Mouse (Mus musculus): ENCODE measurements around the gene Mctp2. TPM values are rescaled to one million over a fixed set of nuclear protein-coding genes. Genes with fewer than 3 reads are reported as not detected.

The Mctp2 gene
- polyA plus RNA-seq, 1 experiment from 2014 or later, result 0.25 TPM

DNA sequence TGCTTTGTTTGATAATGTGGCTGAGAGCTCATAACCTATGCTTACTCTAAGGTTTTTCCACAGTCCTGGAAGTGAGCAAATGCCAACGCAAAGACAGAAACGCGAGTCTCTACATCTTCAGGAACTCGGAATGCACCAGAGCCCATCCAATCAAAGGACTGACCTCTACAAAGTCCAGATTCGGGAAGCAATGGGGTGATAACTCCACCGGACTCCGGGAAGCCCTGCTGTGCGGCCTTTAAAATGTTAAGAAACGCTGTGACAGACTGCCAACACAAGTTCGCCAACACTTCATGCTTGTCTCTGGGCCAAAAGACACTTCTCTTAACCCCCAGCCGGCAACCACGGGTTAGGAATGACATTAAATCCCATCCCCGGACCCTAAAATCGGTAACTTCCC is 437 bp downstream of the Mctp2 start:
- H3K27me3 ChIP-seq, result no peaks in the 10 kb centered on the region
- H3K4me3 ChIP-seq, result peak overlapping the region; percentile 53
- no peaks in the 10 kb centered on the region for H3K9me3 ChIP-seq (replicated peaks)
- WGBS, result 2% methylated on average over 14 of the region's 14 CpGs
- H3K4me2 ChIP-seq, result peak overlapping the region; percentile 86
- no peak for ATAC-seq (replicated peaks; ENCODE audit: insufficient number of reproducible peaks, insufficient read depth, low FRiP score, low read depth)
- no peaks in the 10 kb centered on the region for H3K36me3 ChIP-seq
- H3K27ac ChIP-seq, result no peak overlapping the region
- peak overlapping the region; percentile 45 for H3K9ac ChIP-seq
- H3K4me1 ChIP-seq (replicated peaks), result peaks cover 14% of the 10 kb centered on the region

DNA sequence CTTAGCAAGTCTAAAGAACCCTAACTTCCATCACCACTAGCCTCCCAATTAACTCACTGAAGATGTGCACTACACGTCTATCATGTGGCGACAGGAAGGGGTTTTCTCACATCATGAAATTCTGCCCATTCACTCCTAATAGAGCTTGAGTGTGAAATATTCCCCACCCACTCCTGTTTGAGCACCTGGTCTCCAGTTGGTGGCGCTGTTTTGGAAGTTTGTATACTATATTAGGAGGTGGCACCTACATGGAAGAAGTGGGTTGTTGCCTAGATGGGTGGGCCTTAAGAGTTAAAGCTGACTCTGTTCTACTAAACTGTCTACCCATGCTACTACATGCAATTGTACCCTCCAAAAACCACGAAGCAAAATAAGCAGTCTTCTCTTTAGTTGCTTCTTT is 4.7 kb downstream of the Mctp2 start:
- Histone ChIP-seq H3K27me3 (no peaks in the 10 kb centered on the region), H3K9ac (no peak overlapping the region), H3K4me3 (no peak overlapping the region), H3K27ac (no peak overlapping the region), H3K36me3 (no peaks in the 10 kb centered on the region), H3K9me3 (replicated peaks) (no peaks in the 10 kb centered on the region), H3K4me2 (no peak overlapping the region), H3K4me1 (replicated peaks) (peaks cover 11% of the 10 kb centered on the region)
- WGBS, result 61% methylated on average over 4 of the region's 4 CpGs
- no peak for ATAC-seq (replicated peaks; ENCODE audit: insufficient number of reproducible peaks, insufficient read depth, low FRiP score, low read depth)

DNA sequence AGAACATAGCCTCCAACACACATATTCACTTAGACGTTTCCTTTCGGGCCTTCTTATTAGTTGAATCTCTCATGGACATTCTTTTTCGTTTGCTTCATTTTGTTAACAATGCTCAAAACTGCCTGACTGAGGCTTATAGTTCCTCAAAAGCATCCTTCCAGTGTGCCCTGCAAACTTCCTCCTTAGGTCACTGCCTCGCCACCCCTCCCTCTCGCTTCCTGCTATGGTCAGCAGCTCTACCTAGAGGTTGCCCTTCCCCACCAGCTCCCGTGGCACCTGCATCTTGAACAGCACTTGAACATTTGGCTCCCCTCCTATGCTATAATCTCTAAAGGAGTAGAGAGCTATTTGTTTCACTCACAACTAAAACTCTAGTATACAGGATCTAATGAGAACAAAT is 6.7 kb downstream of the Mctp2 start:
- no peaks in the 10 kb centered on the region for H3K9me3 ChIP-seq (replicated peaks)
- no peaks in the 10 kb centered on the region for H3K36me3 ChIP-seq
- no peak for ATAC-seq (replicated peaks; ENCODE audit: insufficient number of reproducible peaks, insufficient read depth, low FRiP score, low read depth)
- no peak overlapping the region for H3K4me2 ChIP-seq
- H3K27ac ChIP-seq, result no peak overlapping the region
- no peak overlapping the region for H3K4me3 ChIP-seq
- H3K9ac ChIP-seq, result no peak overlapping the region
- no peaks in the 10 kb centered on the region for H3K27me3 ChIP-seq
- H3K4me1 ChIP-seq (replicated peaks), result no peaks in the 10 kb centered on the region
- 68% methylated on average over 6 of the region's 6 CpGs for WGBS

DNA sequence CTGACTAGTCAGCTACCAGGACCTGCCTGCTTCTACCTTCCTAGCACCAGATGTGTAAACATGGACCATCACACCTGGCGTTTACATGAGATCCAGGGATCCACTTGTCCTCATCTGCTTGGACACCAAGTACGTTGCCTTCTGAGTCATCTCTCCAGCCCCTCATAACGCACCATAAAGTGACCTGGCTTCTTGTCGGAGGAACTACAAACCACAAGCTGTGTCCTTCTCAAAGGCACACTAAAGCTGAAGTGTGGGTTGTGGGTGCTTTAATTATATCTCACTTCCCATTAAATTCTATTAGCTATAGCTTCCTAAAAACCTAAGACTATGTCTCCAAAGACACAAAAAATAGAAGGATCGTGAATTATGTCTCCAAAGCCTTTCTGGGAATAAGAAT is 9.4 kb downstream of the Mctp2 start:
- no peak for ATAC-seq (replicated peaks; ENCODE audit: insufficient number of reproducible peaks, insufficient read depth, low FRiP score, low read depth)
- Histone ChIP-seq H3K36me3 (no peaks in the 10 kb centered on the region), H3K9ac (no peak overlapping the region), H3K4me1 (replicated peaks) (no peaks in the 10 kb centered on the region), H3K27me3 (no peaks in the 10 kb centered on the region), H3K4me2 (no peak overlapping the region), H3K27ac (no peak overlapping the region), H3K9me3 (replicated peaks) (no peaks in the 10 kb centered on the region), H3K4me3 (no peak overlapping the region)
- WGBS, result 77% methylated on average over 5 of the region's 5 CpGs

DNA sequence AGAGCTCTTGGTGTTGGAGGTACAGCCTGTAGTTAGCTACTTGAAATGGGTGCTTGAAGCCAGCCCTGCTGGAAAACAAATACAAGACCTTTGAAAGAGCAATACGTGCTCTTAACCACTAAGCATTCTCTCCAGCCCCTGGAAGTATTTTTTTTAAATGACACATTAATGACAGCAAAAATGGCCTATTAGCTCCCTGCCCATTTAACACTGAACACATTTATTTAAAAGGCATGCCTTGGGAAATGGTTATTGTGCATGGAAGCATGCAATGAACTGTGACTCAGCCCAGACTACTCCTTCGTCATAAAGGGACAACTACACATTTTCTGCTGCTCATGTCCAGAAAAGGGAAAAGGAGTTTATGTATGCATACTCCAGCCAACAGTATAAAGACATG is 10.2 kb downstream of the Mctp2 start:
- Histone ChIP-seq H3K27me3 (no peaks in the 10 kb centered on the region), H3K9me3 (replicated peaks) (no peaks in the 10 kb centered on the region), H3K36me3 (no peaks in the 10 kb centered on the region), H3K27ac (no peak overlapping the region), H3K4me2 (no peak overlapping the region), H3K4me3 (no peak overlapping the region), H3K9ac (no peak overlapping the region), H3K4me1 (replicated peaks) (no peaks in the 10 kb centered on the region)
- ATAC-seq (replicated peaks; ENCODE audit: insufficient number of reproducible peaks, insufficient read depth, low FRiP score, low read depth), result no peak
- 67% methylated on average over 2 of the region's 2 CpGs for WGBS

DNA sequence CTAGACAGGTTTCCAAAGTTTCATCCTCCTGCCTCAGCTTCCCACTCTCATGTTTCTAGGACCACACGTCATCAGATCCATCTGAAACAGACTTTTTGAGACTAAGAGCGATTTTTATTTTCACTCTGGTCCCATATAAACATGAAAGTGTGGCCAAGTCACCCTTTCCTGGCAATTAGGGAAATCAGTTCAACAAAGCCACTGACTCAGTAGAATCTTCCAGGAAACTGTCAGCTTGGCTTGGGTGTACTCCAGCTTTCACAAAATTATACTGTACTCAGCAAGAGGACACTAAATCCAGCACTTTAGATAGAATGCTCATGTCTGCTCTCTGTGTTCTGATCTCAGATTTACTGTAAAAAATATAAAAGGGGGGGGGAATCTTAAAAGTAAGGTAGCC is 11.5 kb downstream of the Mctp2 start:
- H3K4me2 ChIP-seq, result no peak overlapping the region
- H3K27me3 ChIP-seq, result no peaks in the 10 kb centered on the region
- H3K4me1 ChIP-seq (replicated peaks), result no peaks in the 10 kb centered on the region
- no peak overlapping the region for H3K27ac ChIP-seq
- no peak for ATAC-seq (replicated peaks; ENCODE audit: insufficient number of reproducible peaks, insufficient read depth, low FRiP score, low read depth)
- no peak overlapping the region for H3K4me3 ChIP-seq
- WGBS, result 54% methylated on average over 2 of the region's 2 CpGs
- H3K9me3 ChIP-seq (replicated peaks), result no peaks in the 10 kb centered on the region
- no peaks in the 10 kb centered on the region for H3K36me3 ChIP-seq
- no peak overlapping the region for H3K9ac ChIP-seq

DNA sequence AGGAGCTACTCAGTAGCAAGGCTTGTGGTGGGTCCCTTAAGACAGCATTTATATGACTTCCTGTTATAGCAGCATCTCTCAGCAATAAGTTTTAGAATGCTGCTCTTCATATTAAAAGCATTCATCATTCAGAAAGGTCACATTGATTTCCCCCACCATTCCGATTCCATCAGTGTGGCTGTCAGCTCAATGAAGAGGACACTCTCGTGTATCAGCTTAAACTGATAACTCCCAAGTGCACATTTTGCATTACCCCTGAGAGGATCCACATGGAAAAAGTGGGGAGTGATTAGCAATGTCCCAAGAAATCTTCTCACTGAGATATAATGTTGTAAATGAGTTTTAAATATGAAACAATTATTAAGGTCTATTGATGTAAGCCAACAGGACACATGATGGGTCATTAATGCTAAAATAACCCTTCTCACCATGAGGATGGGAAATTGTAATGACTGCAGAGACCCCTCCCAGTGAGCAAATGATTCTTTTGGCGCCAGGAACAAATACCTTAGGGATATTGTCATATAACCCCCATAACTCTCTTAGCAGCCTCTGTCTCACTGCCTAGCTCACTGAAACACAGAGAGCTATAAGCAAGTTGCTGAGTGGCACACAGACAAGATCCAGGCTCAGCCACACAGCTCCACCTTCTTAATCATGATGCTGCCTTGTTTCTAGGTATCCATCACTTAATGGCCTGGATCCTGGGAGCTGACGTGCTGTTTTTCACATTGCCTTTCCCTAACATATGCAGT is 12.4 kb downstream of the Mctp2 start:
- no peak overlapping the region for H3K9ac ChIP-seq
- ATAC-seq (replicated peaks; ENCODE audit: insufficient number of reproducible peaks, insufficient read depth, low FRiP score, low read depth), result no peak
- H3K4me3 ChIP-seq, result no peak overlapping the region
- H3K4me2 ChIP-seq, result no peak overlapping the region
- no peaks in the 10 kb centered on the region for H3K9me3 ChIP-seq (replicated peaks)
- H3K27ac ChIP-seq, result no peak overlapping the region
- WGBS, result 45% methylated on average over 4 of the region's 4 CpGs
- no peaks in the 10 kb centered on the region for H3K36me3 ChIP-seq
- H3K27me3 ChIP-seq, result no peaks in the 10 kb centered on the region
- H3K4me1 ChIP-seq (replicated peaks), result no peaks in the 10 kb centered on the region

DNA sequence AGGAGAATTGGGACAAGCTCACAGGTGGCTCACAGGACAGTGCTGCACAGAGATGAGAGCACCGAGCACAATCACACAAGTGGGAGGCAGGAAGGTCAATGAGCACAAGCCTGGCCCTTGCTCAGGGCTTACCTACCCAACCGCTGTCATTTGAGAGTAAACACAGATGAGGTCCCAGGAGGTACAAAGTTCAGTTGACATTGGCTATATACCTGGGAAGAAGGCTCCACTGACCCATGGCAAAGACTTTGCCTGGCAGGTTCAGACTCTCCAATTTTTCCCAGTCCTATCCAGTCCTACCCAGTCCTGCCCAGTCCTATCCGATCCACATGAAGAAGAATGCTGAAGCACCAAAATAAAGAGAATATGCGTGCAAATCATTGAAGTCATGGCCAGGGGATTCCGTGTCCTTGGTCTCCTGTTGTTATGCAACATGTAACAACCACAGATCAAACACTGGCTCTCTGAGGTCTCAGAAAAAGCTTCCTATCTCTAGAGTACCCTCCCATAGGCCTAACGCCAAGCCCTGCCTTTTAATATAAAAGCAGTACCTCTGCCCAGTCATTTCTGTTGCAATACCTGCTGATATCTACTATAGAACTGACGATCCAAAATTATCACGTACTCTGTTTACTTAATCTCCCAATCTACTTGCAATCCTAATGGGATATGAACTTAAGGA is 14.0 kb downstream of the Mctp2 start:
- Histone ChIP-seq H3K4me3 (no peak overlapping the region), H3K4me1 (replicated peaks) (no peaks in the 10 kb centered on the region), H3K9me3 (replicated peaks) (no peaks in the 10 kb centered on the region), H3K27ac (no peak overlapping the region), H3K27me3 (no peaks in the 10 kb centered on the region), H3K36me3 (no peaks in the 10 kb centered on the region), H3K9ac (no peak overlapping the region), H3K4me2 (no peak overlapping the region)
- no peak for ATAC-seq (replicated peaks; ENCODE audit: insufficient number of reproducible peaks, insufficient read depth, low FRiP score, low read depth)
- WGBS, result 87% methylated on average over 8 of the region's 8 CpGs

DNA sequence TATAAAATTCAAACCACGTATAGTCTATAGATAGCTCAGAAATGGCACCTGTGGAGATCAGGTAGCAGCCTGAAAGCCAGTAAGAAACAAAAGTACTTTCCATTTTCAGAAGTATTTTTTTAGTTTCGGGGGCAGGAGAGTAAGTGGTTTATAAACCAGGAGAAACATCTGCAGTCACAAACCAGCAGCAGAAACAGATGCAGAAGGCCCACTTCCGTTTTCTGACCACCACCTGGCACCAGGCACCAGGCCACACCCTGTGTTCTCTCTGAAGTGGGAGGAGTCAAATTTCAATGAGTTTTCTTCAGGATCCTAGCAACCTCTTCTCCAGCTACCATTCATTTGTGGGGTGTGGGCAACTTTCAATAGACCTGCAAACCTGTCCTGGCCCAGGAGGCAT is 25.7 kb downstream of the Mctp2 start:
- 61% methylated on average over 3 of the region's 3 CpGs for WGBS
- H3K27me3 ChIP-seq, result no peaks in the 10 kb centered on the region
- no peak overlapping the region for H3K4me3 ChIP-seq
- H3K4me2 ChIP-seq, result no peak overlapping the region
- no peak overlapping the region for H3K27ac ChIP-seq
- H3K4me1 ChIP-seq (replicated peaks), result no peaks in the 10 kb centered on the region
- no peak overlapping the region for H3K9ac ChIP-seq
- H3K36me3 ChIP-seq, result no peaks in the 10 kb centered on the region
- no peaks in the 10 kb centered on the region for H3K9me3 ChIP-seq (replicated peaks)
- no peak for ATAC-seq (replicated peaks; ENCODE audit: insufficient number of reproducible peaks, insufficient read depth, low FRiP score, low read depth)

DNA sequence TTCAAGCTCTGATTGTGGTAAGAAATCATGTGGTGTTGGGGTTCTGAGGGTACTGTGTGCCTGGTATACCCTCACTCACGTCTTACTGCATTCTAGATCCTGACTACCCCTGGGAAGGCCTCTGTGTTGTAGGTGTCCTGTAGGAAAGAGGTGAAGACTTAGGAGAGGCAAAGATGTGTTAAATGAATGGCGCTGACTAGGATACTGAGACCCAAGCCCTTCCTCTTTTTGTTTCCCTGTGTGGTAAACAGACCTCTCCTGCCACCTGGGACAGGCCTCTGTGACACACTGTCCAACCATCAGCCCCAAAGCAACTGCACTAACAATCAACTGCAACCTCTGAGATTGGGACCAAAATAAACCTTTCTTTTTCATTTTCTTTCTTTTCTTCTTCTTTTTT is 28.0 kb downstream of the Mctp2 start:
- no peaks in the 10 kb centered on the region for H3K4me1 ChIP-seq (replicated peaks)
- H3K4me3 ChIP-seq, result no peak overlapping the region
- ATAC-seq (replicated peaks; ENCODE audit: insufficient number of reproducible peaks, insufficient read depth, low FRiP score, low read depth), result no peak
- H3K9ac ChIP-seq, result no peak overlapping the region
- H3K36me3 ChIP-seq, result no peaks in the 10 kb centered on the region
- no peaks in the 10 kb centered on the region for H3K27me3 ChIP-seq
- 74% methylated on average over 2 of the region's 2 CpGs for WGBS
- H3K4me2 ChIP-seq, result no peak overlapping the region
- no peaks in the 10 kb centered on the region for H3K9me3 ChIP-seq (replicated peaks)
- no peak overlapping the region for H3K27ac ChIP-seq

DNA sequence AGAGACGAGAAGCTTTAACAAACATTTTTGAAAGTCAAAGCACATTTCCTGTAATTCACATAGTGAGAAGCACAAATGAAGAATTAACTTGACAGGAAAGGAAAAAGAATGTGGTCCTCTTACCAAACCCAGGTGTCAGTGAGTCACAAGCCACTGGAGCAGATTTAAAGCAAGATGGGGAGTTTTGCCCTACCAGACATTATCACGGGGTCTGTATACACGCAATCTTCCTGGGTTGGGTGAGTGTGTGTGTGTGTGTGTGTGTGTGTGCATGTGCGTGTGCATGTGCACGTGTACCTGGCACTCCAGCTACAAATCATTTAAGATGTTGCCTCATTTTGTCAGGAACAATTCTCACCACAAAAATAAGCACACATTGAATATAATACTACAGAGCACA is 30.9 kb downstream of the Mctp2 start:
- H3K4me2 ChIP-seq, result no peak overlapping the region
- ATAC-seq (replicated peaks; ENCODE audit: insufficient number of reproducible peaks, insufficient read depth, low FRiP score, low read depth), result no peak
- 74% methylated on average over 5 of the region's 5 CpGs for WGBS
- H3K27me3 ChIP-seq, result no peaks in the 10 kb centered on the region
- no peak overlapping the region for H3K9ac ChIP-seq
- no peaks in the 10 kb centered on the region for H3K9me3 ChIP-seq (replicated peaks)
- no peak overlapping the region for H3K27ac ChIP-seq
- H3K36me3 ChIP-seq, result no peaks in the 10 kb centered on the region
- H3K4me1 ChIP-seq (replicated peaks), result no peaks in the 10 kb centered on the region
- no peak overlapping the region for H3K4me3 ChIP-seq

DNA sequence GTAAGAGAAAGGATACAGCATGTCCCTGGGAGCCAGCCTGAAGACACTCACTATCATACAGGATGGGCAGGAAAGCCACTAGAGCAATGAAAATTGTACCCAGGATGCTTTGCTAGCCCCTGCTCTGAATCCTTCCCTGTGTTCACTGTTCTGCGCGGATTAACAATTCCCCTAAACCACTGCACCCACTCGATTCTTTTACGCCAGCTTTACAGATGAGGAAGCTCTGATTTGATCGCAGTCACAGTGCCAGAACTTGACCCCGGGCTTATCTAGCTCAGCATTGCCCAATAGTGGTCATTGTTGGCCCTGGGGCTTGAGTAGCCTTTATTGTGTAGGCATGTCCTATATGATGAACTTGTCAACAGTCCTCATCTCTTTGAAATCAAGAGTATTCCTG is 34.9 kb downstream of the Mctp2 start:
- no peak for ATAC-seq (replicated peaks; ENCODE audit: insufficient number of reproducible peaks, insufficient read depth, low FRiP score, low read depth)
- WGBS, result 77% methylated on average over 6 of the region's 6 CpGs

More for the DNA sequence above, 34.9 kb downstream of the Mctp2 start:
- Histone ChIP-seq H3K9me3 (replicated peaks) (no peaks in the 10 kb centered on the region), H3K9ac (no peak overlapping the region), H3K4me1 (replicated peaks) (no peaks in the 10 kb centered on the region), H3K36me3 (no peaks in the 10 kb centered on the region), H3K4me2 (no peak overlapping the region), H3K4me3 (no peak overlapping the region), H3K27ac (no peak overlapping the region), H3K27me3 (no peaks in the 10 kb centered on the region)
